Mouse (Mus musculus) A20 (cell line): ENCODE results near the gene Efcab8.

Source experiments
- DNase-seq: peaks from one replicate; pipeline ENCODE4 v3.0.0-alpha.2; 2011; ENCODE audit warnings: low read depth, low spot score

The Efcab8 gene

DNA sequence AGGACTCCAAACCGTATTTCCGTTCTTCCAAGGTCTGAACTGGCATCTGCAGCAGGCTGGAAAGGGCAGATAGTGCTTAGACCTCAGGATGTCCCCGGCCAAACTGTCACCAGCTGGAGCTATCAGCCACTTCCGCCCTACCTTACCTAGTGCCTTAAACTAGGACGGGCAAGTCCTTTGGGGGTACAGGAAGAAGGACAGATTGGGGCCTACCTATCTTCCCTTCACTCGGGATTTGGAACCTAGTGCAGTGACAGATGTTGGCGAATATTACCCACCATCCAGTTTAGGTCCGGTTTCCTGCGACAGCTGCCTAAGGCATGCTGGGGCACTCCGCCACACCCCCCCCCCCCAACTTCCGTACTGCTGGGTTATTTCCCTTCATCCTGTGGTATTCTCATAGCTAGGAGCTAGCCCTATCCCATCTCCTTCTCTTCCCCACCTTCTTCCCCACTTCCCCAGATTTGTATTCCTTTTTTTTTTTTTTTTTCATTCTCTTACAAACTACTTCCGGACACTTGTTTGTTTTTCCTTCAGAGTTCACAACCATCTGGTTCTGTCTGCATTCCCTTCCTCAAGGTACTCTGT is at the start of gene Efcab8:
TSS of gene Efcab8 (plus strand) at position 538 of the 588 bp plus-strand sequence.
- peak; percentile 30 for DNase-seq

DNA sequence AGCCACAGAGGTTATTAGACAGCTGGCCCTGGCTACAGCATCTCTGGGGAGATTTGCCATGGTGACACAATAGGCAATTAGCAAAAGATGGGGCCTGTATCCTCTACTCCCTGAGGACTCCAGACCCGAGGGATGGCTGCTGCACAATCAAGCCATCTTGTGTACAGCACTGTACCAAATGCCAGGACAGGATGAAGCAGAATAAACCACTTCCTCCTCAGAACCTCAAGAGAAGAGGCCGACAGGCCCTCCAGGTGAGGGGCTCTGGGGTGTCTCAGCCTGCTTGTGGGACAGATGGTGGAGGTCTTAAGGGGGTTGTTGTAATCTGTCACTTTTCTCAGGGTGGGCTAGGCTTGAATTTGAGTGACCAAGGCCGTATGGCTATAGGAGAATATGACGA is 45.7 kb upstream of the Efcab8 start:
- DNase-seq, result no peak

GRCm38 (mm10) chr2:153740500-153741436 is 39.0 kb upstream of the Efcab8 start, which contains the start of gene Mapre1:
Gene Mapre1 (plus strand): TSS chr2:153741274.
- DNase-seq, result peak; percentile 99

DNA sequence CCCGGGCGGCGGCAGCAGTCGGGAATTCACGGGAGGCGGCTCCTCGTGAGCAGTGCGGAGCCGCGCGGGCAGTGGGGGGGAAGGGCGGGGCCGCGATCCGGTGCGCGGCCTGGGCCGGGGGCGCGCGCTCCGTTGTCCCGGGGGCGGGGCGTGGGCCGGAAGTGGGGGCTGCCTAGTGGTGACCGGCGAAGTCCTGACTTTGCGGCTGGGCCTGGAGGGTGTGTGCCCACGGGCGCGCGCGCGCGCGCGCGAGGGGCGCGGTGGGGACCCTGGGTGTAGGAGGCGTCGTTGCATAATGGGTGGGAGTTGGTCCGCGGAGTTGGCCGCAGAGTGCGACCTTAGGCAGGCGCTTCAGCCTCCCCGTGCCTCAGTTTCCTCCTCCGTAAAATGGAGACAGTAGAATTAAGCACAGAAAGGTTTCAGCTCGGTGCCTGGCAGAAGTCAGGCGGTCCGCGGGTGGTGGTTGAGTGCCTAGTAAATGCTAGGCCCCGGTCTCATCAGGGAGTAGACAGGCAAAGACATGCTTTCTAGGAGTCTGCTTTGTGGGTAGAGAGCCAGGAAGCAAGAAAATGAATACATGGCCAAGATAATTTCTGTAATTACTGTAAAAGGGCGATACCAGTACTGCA is 38.2 kb upstream of the Efcab8 start:
- no peak for DNase-seq

DNA sequence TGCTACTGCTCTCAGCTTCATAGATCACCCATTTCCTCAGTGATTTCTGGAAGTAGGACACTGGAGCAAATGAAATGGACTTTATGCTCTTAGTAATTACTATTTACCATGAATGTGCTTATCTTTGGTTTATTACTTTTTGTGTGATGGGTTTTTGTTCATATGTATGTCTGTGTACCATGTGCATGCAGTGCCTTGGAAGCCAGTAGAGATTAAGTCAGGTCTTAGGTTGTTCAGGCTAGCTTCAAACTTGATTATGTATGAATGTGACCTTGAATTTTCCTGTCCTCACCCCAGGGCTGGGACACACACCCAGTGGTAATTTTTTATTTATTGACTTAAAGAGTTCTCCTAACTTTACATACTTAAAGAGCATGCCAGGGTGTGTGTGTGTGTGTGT is 31.7 kb upstream of the Efcab8 start:
- DNase-seq, result no peak

- DNase-seq, result no peak
These were observed 29.4 kb upstream of the Efcab8 start for GRCm38 (mm10) chr2:153750363-153750762.

GRCm38 (mm10) chr2:153762121-153762520 is 17.6 kb upstream of the Efcab8 start:
- DNase-seq, result peak; percentile 63

DNA sequence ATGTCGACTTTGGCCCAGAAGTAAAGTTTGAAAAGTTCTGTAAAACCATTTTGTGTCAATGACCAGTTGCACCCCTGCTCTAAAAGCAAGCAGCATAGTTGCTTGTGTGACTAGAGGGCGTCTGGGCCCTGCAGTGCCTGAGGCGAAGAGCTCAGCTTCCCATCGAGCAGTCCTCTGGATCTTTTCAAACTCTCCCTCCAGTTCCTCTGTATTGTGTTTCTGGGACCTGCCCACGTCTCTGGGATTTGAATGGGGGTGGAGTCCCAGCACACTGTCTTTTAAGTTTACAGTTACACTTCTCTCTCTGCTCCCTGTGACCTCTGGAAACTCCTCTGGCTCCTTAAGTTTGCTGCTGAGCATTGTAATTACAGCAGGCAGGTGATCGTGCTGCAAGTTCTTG is 12.2 kb upstream of the Efcab8 start:
- DNase-seq, result no peak

GRCm38 (mm10) chr2:153768881-153769280 is 10.8 kb upstream of the Efcab8 start:
- DNase-seq, result no peak

GRCm38 (mm10) chr2:153772950-153773349 is 6.8 kb upstream of the Efcab8 start:
- no peak for DNase-seq

- no peak for DNase-seq
These were observed 4.3 kb upstream of the Efcab8 start for GRCm38 (mm10) chr2:153775472-153775871.

DNA sequence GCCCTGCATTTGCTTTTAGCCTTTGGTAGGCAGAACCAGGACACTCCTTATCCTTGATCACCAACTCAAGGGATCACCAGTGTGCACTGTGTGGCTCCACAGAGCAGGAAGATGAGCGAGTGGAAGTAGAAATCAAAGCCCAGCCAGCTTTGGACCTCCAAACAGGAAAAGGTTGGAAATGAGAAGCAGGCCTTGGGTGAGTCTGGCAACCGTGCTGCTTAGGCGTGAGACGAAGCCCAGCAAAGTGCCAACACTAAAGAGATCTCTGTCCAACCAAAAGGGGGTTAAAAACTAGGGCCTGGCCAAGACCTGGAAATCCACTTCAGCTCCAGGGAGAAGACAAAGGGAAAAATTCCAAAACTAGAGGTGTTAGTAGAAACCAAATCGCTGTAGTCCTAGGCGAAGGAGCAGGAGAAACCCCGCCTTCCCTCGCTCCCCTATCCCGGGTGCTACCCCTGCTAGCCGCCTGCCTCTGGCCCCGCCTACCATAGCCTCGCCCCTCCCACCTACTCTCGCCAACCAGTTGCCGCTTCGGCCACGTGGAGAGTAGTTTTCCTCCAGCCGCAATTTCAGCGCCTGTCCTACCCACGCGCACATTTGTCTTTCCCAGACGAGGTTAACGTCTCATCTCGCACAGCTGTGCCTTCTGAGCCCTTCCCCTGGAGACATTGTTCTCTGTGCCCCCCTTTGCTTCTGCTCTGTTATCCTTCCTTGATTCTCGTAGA is 931 bp upstream of the Efcab8 start:
- peak; percentile 67 for DNase-seq

DNA sequence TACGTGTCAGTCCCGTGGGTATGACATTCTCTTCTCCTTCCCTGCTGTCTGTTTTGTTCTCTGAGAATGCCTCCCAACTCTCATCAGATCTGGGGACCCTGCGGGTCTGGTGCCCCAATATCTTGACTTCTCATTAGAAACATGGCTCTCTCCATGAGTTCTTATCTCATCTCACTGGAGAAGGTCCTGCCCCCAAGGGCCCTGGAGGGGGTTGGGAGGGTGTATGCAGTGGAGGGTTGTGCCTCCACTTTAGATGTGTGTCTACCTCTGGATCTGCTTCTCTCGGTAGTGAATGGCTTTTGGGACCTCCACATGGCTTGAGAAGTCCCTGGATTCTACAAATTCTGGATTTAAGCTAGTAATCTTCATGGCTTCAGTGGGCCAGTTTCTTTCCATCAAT is 1.4 kb downstream of the Efcab8 start:
- DNase-seq, result no peak

- DNase-seq, result peak; percentile 72
These were observed 4.9 kb downstream of the Efcab8 start for GRCm38 (mm10) chr2:153784668-153785067.

DNA sequence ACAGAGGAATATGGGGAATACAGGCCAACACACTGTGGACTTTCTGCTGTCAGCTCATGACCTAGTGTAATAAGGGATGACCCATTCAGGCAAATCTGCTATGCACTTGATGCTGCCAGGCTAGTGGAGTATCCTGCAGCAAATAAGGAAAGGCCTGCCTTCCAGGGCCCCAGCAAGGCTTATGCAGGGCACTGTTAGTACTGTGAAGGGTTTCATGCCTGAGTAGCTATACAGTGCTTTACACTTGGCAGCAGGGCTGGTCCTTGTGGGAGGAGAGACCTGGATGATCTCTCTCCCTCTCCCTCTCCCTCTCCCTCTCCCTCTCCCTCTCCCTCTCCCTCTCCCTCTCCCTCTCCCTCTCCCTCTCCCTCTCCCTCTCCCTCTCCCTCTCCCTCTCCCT is 13.6 kb downstream of the Efcab8 start:
- no peak for DNase-seq

DNA sequence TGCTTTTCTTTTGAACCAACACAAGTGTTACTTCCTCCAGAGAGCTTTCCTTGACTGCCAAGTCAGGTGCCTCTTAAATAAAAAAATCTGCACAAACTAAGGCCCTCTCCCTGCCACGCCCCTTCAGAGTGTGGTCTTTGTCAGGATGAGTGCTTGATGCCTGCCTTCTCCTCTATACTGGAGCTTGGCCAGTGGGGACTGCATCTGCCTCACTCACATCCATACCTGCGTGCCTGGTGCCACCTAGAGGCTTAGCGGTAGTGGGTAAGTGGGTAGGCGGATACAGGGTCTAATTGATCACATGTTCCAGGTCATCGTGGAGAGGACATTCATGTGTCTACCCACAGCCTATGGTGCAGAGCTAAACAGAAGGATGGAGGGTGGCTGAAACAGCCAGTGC is 15.4 kb downstream of the Efcab8 start:
- DNase-seq, result peak; percentile 62

DNA sequence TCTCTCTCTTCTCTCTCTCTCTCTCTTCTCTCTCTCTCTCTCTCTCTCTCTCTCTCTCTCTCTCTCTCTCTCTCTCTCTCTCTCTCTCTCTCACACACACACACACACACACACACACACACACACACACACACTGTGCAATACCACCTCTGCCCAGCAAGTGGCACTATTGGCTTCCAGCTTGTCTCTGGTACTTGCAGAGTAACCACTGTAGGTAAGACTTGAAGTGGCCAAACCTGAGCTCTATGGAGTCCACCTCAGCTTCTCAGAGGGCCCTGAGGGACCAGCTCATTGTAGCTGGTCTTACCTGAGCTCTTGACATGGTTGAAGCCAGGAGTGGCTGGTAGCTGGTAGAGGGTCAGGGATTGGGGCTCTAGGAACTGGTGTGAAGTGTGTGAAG is 27.7 kb downstream of the Efcab8 start:
- DNase-seq, result peak; percentile 64

DNA sequence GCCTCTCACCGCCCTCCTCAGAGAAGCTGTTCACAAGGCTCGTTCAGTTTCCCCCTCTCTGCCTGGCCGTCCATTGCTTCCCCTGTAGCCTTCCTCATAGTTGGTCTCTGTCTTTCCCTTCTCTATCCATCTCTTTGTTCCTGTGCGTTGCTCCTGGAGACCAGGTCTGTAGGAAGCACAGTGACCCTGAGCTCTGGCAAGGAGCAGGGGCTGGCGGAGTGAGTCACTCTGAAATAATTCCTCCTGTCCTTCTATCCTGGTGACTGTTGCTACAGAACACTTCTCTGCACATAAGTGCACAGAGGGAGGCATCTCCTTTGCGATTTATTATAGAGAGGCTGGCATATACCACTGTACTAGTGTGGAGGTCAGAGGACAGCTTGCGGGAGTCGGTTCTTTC is 28.4 kb downstream of the Efcab8 start:
- DNase-seq, result no peak

- no peak for DNase-seq
These were observed 29.1 kb downstream of the Efcab8 start for GRCm38 (mm10) chr2:153808841-153809240.

DNA sequence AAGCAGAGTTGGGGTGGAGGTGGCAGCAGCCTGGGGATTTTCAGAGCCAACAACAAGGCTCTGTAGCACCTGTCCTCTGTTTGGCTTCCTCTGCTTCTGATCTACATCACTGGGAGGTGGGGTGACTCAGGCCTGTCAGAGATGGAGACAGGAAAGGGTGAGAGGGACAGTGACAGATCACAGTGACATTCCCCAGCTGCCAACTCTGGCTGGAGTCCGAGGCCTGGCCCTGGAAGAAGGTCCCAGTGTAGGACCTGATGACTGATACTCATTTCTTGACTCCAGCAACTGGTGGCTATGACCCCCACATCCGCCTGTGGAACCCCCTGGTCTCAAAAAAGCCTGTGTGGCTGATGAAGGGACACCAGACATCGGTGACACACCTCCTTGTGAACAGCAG is 30.2 kb downstream of the Efcab8 start:
- DNase-seq, result no peak

- no peak for DNase-seq
These were observed 42.3 kb downstream of the Efcab8 start for GRCm38 (mm10) chr2:153822005-153822543.

GRCm38 (mm10) chr2:153824593-153824992 is 44.9 kb downstream of the Efcab8 start:
- DNase-seq, result no peak
